Mouse (Mus musculus) 3134 (cell line): ENCODE measurements around the gene Cdip1.
"Not testable (repeated sequence)": the region's sequence is repeated elsewhere in the genome, so short reads cannot be mapped to it uniquely, and the experiment has no call there.

Source experiments
- DNase-seq: peaks from one replicate; pipeline ENCODE4 v3.0.0-alpha.2; 2011; ENCODE audit warnings: low spot score; ENCODE audit not compliant: insufficient read length; ENCODE audit errors: extremely low read depth

The Cdip1 gene

DNA sequence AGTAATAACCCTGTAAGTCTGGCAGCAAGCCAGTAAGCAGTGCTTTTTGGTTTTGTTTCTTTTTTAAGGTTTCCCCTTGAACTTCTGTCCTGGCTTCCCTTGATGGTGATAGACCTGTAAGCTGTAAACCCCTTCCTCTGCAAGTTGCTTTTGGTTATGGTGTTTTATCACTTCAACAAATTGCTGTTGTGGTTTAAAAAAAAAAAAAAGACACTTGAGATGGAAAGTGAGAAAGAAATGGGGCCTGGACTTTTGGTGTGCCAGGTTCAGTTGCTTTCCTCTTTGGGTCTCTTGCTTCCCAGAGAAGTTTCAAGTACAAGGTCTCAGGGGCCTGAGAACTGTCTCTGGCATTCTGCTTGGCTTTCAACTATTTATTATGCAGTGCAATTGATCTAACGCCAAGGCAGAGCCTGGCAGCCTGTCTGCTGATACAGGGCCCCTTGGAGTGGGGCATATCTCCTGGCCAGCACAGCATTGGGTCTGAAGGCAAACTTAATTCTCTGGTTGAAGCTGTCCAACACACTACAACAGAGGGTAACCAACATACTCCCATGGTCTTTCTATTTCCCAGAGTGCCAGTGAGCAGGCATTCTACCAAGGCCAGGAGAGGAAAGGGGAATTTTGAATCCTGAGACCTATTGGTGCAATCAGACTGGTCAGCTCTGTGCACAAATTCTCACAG lies 16.7 kb downstream of the Cdip1 start:
- DNase-seq = no peak

DNA sequence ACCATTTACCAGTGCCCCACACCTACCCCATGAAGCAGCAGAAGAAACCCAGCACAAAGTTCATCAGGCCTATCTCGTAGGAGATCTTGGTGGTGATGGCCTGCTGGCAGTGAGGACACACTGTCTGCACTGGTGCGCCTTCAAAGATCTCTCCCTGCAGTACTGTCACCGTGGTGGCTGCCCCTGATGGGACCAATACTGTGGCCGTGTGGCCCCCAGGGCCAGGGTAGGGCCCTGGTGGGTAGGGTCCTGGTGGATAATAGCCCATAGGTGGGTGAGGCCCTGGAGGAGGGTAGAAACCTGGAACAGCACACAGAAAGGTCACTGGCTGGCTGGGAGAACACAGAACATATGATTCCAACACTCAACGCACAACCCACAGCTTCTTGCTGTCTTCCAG lies 21.4 kb downstream of the Cdip1 start:
- no peak for DNase-seq

DNA sequence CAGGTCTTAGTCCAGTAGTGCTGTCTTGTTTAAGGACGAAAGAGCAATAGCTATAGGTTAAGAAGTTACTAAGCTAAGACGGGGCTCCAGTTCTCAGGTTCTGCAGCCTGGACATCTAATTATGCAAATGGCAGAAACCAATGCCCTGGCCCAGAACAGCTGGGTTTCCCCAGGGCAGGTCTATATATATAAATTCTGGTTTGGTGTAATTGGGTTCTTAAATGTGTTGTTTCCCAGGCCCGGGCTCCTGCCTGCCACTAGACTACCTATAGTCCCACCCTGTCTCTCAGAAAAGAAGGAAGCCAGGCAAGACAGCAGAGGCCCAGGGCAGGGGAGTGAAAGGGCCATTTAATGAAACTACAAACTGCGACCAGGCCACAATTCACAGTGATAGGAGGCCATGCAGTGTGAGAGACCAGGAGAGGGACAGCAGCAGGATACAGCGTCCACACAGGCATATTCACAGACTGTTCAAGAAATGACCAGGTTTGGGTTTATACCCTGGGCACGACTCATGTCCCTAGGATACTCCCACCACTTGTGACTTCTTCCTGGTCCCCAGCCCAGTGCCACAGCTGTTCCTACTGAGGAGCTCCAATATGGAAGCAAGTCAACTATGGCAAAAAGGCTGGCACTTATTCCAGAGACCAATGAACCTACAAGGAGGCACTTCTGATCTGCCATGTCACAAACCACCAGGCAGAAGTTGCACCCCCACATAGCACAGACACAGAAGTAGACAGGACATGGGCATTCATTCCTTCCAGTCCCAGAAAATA lies 22.9 kb downstream of the Cdip1 start:
- no peak for DNase-seq

DNA sequence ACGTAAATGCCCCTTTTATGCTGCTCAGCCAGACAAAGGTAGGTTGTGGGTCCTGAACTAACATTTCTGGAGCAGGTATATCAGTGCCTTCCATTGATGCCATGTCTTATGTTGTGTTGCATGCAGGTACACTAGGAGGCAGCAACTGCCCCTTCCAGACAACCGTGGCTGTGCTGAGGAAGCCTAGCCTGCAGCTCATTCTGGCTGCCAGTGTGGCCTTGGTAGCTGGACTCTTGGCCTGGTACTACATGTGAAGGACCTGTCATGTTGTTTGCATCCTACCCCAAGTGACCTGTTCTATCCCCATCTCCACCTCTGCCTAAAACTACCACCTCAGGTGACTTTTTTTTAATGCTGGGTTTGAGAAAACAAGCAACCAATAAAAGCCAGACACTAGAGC lies 24.2 kb downstream of the Cdip1 start:
- no peak for DNase-seq

DNA sequence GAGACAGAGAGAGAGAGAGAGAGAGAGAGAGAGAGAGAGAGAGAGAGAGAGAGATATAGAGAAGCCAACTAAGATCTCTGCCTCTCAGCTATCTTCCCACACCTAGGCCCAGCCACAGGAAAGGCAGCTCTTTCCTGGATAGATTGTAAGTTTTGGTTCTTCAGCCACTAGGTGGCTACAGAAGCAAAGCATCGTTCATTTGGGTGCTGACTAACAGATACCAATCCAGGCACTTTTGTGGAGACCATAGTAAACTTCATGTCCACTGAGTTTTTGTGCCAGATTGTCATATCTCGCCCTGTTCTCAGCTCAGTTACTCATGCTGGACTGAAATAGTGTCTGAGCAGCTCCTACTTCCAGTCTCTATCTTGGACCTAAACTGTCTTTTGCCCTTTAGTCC lies 26.8 kb downstream of the Cdip1 start:
- DNase-seq = peak; percentile 20

DNA sequence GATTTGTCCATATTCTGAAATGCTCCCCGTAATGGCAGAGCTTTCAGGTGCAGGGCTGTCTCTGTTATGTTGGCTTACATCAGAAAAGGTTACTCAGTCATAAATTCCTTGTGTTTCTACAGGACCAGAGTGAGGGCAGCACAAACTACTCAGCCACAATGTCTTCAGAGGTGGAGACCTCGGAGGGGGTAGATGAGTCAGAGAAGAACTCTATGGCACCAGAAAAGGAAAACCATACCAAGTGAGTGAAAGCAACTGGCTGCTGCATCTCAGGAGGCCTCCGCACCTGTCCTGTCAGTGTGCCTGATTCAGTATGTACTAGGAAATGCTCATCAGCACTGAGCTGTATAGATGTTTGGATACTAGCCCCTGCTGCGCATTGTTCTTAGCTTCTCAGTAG lies 27.7 kb downstream of the Cdip1 start:
- no peak for DNase-seq

DNA sequence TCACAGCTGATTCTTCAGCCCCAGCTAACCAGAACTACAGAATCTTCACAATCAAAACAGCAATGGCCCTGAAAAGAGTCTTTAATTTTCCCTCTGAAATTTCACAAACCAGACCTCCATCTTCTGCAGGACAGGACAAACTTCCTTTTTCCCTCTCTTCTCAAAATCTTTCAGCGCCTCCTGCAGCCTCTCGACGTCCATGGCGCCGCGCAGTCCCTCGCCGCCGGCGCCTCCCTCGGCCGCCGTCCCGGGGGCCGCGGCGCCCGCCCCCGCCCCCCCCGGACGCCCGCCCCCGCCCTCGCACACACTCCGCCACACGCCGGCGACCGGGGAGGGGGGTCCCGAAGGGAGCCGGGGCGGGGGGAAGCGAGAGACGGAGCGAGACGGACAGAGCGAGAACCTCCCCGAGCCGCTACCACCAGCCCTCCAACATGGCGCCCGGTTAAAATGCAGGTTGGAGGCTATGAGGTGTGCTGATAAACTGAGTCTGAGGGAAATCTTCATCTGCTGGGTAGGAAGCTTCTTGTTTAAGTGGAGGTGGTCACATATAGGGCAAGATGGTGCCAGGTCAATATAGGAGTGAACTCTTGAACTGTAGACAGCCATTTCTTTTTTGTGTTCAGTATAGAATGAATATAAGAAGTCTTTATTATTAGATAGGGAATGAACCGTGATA lies 33.3 kb downstream of the Cdip1 start:
- not testable (repeated sequence) for DNase-seq

DNA sequence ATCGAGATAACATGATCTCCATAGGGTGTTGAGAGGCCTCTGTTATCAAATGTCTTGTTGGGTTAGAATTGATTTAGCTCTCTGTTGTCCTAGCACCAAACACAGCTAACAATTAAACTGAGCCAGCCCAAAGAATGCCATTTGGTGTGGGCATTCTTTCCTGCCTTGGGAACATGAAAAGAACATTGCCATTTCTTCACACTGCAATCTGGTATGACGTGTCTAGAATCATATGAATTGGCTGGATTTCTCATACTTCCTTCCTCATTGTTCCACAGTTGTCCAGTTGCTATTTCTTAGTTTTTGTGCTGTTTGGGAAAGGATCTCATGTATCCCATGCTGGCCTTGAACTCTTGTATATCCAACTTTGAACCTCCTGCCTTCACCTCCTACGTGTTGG lies 36.0 kb downstream of the Cdip1 start:
- DNase-seq = no peak

DNA sequence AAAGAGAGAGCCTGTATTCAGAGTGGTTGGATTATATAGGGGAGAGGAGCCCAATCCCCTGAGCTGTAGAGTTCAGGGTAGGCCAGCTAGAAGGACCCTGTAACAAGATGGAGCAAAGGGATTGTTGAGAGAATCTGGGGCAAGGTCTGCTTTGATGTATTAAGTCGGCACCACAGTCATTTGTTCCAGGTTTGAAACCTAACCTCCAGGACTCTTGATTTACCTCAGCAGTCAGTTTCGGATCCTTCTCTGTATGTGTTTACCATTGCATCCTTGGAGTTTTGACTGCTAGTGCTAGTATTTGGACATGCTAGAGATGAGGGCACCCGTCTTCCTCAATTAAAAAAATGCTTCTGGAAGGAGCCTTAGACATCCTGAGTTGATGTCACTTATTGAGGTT lies 37.9 kb downstream of the Cdip1 start:
- no peak for DNase-seq

DNA sequence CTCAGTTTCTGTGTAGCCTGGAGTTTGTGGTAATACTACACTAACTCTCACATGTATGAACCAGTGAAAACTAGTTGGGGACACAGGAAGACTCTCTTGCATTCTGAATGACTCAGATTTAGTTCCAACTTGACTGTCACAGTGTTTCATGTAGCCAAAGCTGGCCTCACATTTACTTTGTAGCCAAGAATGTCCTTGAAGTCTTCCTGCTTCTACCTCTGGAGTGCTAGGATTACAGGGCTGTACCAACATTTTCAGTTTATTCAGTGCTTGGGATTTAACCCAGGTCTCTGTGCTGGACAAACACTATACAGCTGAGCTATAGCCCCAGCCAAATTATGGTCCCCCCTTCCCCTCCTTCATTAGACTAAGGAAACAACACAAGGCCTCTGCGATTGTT lies 47.9 kb downstream of the Cdip1 start:
- DNase-seq = no peak

DNA sequence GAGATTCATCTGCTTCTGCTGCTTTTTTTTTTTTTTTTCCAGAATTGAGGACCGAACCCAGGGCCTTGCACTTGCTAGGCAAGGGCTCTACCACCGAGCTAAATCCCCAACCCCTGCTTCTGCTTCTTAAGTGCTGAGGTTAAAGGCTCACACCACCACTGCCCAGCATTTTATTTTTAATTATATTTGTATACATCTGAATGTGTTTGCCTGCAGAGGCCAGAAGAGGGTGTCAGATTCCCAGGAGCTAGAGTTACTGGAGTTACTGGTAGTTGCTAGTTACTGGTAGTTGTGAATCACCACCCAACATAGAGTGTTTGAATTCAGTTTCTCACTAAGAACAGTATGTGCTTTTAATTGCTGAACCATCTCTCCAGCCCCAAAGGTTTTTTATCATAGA lies 50.1 kb downstream of the Cdip1 start:
- no peak for DNase-seq

DNA sequence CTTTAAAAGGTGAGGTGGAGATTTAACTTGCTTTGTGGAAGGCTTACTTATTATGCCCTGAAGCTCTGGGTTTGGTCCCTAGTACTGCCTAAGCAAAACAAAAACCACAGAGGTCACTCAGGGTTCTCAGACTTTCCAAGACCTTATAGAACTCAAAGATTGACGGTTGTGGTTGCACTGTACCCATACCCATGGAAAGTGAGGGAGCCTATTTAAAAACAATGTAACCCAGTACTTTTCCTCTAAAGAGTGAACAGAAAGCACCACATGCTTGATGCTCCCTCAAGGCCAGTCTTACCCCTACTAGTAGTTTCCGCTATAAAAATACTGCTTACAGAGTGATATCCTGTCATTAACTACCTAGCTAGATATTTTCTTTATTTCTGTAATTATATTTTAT lies 53.8 kb downstream of the Cdip1 start:
- DNase-seq = no peak

DNA sequence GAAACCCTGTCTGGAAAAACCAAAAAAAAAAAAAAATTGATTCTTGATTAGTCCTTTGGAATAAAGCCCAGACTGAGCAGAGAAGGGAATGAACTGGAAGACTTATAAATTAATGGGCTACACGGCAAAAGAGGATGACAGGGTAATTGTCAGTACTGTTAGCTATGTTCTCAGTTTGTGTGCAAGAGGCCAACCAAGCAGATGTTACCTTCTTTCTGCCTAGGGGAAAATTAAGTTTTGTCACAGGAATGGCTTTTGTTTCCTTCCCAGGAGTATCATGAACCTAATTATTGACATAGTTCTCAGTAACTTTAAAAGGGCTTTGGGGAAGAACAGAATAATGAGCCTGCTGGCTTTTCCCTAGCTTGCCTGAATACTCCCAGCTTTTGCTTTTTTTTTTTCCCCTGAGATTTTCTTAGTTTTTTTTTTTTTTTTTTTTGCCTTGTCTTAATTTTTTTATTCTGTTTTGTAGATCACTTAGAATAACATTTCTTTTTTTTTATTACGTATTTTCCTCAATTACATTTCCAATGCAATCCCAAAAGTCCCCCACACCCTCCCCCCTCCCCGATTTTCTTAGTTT lies 59.2 kb downstream of the Cdip1 start:
- no peak for DNase-seq

DNA sequence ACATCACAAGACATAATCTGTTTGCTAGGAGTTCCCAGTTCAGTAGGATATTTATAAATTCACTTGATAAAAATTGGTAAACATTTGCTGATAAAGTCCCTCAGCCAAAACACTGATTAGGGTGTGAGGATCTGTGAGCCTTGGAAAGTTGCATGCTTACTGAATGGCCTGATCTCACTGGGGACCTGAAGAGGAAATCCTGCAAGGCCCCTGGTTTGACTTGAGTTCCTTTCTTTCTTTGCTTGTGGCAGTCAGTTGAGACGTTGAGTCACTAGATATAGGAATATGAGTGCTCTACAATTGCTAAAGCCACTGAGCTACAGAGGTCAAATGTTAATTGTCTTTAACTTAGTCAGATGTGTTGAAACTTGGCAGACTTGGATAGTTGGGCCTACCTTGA lies 62.1 kb downstream of the Cdip1 start:
- DNase-seq = no peak

DNA sequence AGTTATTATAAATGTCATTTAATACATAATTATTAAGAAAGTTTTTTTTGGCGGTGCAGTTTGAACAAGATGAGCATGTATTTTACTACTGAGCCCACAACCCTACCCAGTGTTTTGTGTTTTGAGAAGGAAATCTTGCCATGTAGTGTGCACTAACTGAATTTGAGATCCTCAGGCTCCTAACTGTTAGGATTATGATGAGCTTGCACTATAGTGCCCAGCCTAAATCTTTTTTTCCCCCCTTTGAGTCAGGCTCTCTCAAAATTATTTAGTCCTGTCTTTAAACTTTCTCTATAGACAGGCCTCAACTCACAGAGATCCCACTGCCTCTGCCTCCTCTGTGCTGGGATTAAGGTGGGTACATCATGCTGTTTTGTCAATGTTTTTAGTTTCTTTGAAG lies 62.6 kb downstream of the Cdip1 start:
- DNase-seq = no peak

DNA sequence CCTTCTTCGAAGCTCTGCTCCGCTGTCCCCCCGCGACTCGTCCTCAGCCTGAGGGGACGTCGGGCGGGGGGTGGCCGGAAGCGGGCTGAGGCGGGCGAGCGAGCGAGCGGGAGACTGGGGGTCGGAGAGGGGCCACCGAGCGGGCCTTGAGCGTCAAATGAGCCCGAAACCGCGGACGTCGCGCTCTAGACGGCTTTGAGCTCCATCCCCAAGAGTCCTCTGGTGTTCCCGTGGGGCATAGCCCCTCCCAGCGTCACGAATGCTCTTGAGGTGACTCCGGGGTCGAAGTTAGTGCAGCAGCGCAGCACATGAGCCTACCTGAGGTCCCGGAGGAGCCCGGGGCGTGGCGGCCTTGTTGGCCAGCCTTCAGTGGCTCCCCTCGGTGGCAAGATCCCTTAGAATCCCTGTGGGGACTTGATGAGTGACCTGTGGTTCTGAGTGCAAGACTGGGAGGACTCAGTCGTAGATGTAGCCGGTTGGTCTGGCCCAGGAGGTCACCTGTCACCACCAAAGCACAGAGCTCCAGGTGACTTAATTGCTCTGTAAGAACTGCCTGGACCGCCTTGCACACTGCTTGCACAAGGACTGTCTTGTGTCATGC lies 63.5 kb downstream of the Cdip1 start:
- DNase-seq = no peak

DNA sequence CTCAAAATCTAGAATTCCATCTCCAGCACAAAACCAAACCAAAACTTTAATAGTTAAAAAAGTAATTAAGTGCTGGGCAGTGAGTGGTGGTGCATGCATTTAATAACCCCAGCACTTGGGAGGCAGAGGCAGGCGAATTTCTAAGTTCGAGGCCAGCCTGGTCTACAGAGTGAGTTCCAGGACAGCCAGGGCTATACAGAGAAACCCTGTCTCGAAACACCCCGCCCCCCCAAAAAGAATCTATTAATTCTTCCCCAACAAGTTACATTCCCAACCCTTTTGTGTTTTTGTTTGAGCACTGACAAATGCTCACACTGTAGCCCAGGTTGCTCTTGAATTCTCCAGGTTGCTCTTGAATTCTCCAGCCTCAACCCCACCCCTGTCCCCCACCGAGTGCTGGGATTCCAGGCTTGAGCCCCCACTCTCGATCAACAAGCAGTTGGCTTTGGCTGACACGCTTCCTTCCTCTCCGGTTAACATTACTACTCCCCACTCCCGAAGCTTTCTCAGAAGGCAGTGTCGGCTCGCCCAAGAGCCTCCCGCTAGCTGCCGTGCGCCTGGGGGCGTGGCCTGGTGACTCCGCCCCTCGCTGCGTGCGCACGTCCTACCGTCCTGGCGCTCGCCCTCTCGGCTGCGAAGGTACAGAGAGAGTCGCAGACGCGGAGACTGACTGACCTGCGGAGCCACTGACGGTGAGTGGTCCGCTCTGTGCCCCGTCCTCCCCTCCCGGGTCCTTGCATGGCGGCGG lies 64.1 kb downstream of the Cdip1 start, which contains the start of gene Hmox2:
Hmox2 (plus strand) TSS at position 582 of the 748 bp plus-strand sequence.
- DNase-seq = peak; percentile 98

DNA sequence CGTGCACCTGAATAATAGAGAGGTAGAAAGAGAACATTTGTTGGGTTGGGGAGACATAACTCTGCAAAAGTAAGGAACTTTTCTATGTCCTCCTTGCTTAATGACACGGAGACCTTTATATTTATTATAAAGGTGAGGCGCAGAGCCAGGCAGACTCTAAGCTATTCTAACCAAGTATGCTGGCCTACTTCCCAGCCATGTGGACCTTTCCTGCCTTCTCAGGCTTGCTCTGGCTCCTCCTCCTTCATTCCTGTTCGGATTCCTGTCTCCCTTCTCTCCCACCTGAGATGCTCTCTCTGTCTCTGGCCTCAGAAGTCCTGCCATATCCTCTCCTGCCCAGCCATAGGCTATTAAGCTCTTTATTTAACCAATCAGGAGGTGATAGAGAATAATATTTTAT lies 64.8 kb downstream of the Cdip1 start:
- DNase-seq = no peak

DNA sequence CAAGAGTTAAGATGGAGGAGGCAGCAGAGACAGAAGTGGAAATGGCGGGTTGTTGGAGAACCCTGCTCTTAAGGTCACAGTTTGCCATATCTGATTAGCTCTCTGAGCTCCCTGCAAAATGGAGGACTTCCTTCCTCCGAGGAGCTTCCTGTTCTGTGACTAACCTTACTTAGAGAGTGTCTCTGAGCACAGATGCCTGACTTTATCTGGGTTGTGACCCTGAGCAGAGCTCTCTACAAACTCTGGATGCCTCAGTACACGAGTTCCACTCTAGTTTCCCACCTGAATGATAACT lies 67.2 kb downstream of the Cdip1 start:
- no peak for DNase-seq

DNA sequence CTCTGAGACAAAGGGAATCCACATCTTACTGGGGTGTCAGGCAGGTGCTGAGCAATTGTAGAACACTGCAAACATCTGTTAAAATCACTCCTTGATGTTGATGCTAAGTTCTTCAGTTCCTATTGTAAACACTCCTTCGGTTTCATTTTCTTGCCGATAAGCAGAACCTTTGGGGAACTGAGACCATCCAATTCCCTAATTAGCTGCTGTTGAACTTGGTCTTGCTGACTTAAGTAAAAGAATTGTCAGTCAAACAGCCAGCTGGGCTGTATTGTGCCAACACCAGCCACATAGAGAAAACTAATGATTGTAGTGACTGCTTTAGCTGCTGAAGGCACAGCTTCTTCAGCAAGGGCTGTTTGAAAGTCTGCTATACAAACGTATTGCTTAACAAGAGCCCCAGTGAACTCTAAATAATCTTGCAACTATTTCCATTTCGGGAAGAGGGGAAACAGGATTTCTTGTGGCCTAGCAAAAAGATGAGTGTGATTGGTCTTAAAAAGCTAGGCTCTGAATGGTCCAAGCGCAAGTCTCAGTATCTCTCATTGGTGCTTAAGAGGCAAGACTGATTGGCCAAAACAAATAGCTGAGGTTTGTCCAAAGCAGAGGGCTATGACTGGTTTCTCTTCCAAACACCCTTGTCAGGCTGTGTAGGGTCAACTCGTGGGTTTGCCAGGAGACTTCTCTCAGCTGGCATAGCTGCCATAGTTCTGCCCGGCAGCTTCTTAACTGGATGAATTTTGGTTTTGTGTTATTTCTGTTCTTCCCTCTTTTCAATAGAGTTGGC lies 67.8 kb downstream of the Cdip1 start:
- no peak for DNase-seq
